Mouse (Mus musculus) heart, embryonic 12.5 days (tissue): ENCODE data around the gene Cavin1. TPM values are rescaled to one million over a fixed set of nuclear protein-coding genes. Genes with fewer than 3 reads are reported as not detected.
A peak's percentile ranks its signal among the peaks of the same experiment; 100 is the strongest.

Experiments used
- ATAC-seq: fragments of 200-750 bp; cut with Nextera tagmentation; 2 replicates; pipeline ENCODE4 v1.8.0; 2017; ENCODE audit warnings: moderate TSS enrichment, moderate library complexity; ENCODE audit not compliant: insufficient number of reproducible peaks, low FRiP score
- H3K27ac ChIP-seq: fragments of 300-500 bp; sonication (generic); 2 replicates; pipeline ENCODE4 v1.5.1; 2016; ENCODE audit warnings: mild to moderate bottlenecking, moderate library complexity; ENCODE audit not compliant: poor library complexity, severe bottlenecking
- H3K27me3 ChIP-seq: fragments of 300-500 bp; sonication (generic); replicated peaks from 2 replicates; pipeline ENCODE4 v1.6.1; 2016; ENCODE audit warnings: mild to moderate bottlenecking, moderate library complexity
- H3K36me3 ChIP-seq: fragments of 300-500 bp; sonication (generic); 2 replicates; pipeline ENCODE4 v1.6.1; 2016; ENCODE audit warnings: mild to moderate bottlenecking, moderate library complexity
- H3K4me1 ChIP-seq: fragments of 300-500 bp; sonication (generic); replicated peaks from 2 replicates; pipeline ENCODE4 v1.6.1; 2016; ENCODE audit warnings: mild to moderate bottlenecking
- H3K4me2 ChIP-seq: fragments of 300-500 bp; sonication (generic); 2 replicates; pipeline ENCODE4 v1.6.1; 2016; ENCODE audit warnings: mild to moderate bottlenecking, moderate library complexity
- H3K4me3 ChIP-seq: fragments of 300-500 bp; sonication (generic); 2 replicates; pipeline ENCODE4 v1.5.1; 2016; ENCODE audit warnings: mild to moderate bottlenecking
- H3K9ac ChIP-seq: fragments of 300-500 bp; sonication (generic); 2 replicates; pipeline ENCODE4 v1.6.1; 2016; ENCODE audit warnings: mild to moderate bottlenecking, moderate library complexity
- H3K9me3 ChIP-seq: fragments of 300-500 bp; sonication (generic); replicated peaks from 2 replicates; pipeline ENCODE4 v1.6.1; 2016; ENCODE audit warnings: mild to moderate bottlenecking, moderate library complexity
- WGBS: fragments of 180-500 bp; shearing (Covaris S2); methylation state at CpG from one replicate; pipeline ENCODE4 v1.1.7; 2016; 5-methylcytosine and 5-hydroxymethylcytosine counted together
- polyA plus RNA-seq: library from polyadenylated mRNA; unstranded; fragments of >200 nt; fragmentation: Nextera tagmentation; extraction: Ambion mirVana; gene quantifications from 2 replicates; pipeline ENCODE4 v1.2.1, GENCODE M21; 2016

Cavin1 gene
- polyA plus RNA-seq, 1 experiment from 2014 or later = 348 TPM

GRCm38 (mm10) chr11:100931254-100931921 lies 39.3 kb downstream of the Cavin1 start:
- no peaks in the 10 kb centered on the region for H3K27me3 ChIP-seq
- peaks cover 8% of the 10 kb centered on the region; the same call in 1 of the 2 replicates for H3K36me3 ChIP-seq
- 0 out of 2 replicates have a peak overlapping the region, but pooled peaks have one; percentile 6 for H3K4me3 ChIP-seq
- H3K27ac ChIP-seq = 0 out of 2 replicates have a peak overlapping the region, but pooled peaks have one; percentile 1
- no peak for ATAC-seq
- H3K9ac ChIP-seq = 0 out of 2 replicates have a peak overlapping the region, but pooled peaks have one; percentile 14
- H3K4me1 ChIP-seq = peaks cover 21% of the 10 kb centered on the region
- 76% methylated on average over 12 of the region's 12 CpGs for WGBS
- H3K9me3 ChIP-seq = no peaks in the 10 kb centered on the region
- peak overlapping the region; percentile 37; the same call in 1 of the 2 replicates for H3K4me2 ChIP-seq

DNA sequence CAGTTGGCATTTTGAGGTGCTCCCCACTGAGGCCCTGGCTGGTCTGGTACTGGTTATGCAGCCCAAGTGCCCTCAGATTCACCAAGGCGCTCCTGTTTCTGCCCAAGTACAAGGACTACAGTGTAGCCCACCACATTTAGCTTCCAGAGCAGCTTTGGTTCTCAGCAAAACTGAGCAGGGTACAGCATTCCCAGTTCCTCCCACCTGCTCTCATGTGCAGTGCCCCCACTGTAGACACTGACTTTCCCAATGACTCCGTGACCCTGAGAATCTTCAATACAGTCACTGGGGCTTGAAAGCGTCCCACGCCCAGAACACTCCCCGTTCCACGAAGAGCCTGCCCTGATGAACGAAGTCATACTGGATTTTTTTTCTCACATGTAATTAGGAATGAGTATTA lies 40.1 kb downstream of the Cavin1 start:
- Histone ChIP-seq H3K27ac (no peak overlapping the region), H3K4me1 (peaks cover 20% of the 10 kb centered on the region; the same call in 1 of the 2 replicates), H3K9ac (no peak overlapping the region), H3K9me3 (no peaks in the 10 kb centered on the region), H3K4me2 (no peak overlapping the region), H3K36me3 (peaks cover 10% of the 10 kb centered on the region; the same call in 1 of the 2 replicates), H3K27me3 (no peaks in the 10 kb centered on the region), H3K4me3 (no peak overlapping the region)
- 74% methylated on average over 7 of the region's 7 CpGs for WGBS
- no peak for ATAC-seq

- ATAC-seq = no peak
- Histone ChIP-seq H3K27ac (no peak overlapping the region), H3K9me3 (no peaks in the 10 kb centered on the region), H3K4me2 (no peak overlapping the region), H3K4me1 (peaks cover 14% of the 10 kb centered on the region), H3K27me3 (no peaks in the 10 kb centered on the region), H3K36me3 (peaks cover 10% of the 10 kb centered on the region; the same call in 1 of the 2 replicates), H3K9ac (no peak overlapping the region), H3K4me3 (no peak overlapping the region)
- 75% methylated on average over 3 of the region's 3 CpGs for WGBS
Measured at GRCm38 (mm10) chr11:100927386-100927785, 43.3 kb downstream of the Cavin1 start.

- no peak overlapping the region for H3K4me3 ChIP-seq
- no peak for ATAC-seq
- H3K9me3 ChIP-seq = no peaks in the 10 kb centered on the region
- WGBS = 84% methylated on average over 1 of the region's 1 CpGs
- no peak overlapping the region for H3K4me2 ChIP-seq
- H3K4me1 ChIP-seq = peaks cover 11% of the 10 kb centered on the region
- no peak overlapping the region for H3K9ac ChIP-seq
- H3K27me3 ChIP-seq = no peaks in the 10 kb centered on the region
- H3K36me3 ChIP-seq = 0 out of 2 replicates have a peak, but pooled peaks cover 6% of the 10 kb centered on the region
- H3K27ac ChIP-seq = no peak overlapping the region
Measured at GRCm38 (mm10) chr11:100924386-100924919, 46.2 kb downstream of the Cavin1 start.

DNA sequence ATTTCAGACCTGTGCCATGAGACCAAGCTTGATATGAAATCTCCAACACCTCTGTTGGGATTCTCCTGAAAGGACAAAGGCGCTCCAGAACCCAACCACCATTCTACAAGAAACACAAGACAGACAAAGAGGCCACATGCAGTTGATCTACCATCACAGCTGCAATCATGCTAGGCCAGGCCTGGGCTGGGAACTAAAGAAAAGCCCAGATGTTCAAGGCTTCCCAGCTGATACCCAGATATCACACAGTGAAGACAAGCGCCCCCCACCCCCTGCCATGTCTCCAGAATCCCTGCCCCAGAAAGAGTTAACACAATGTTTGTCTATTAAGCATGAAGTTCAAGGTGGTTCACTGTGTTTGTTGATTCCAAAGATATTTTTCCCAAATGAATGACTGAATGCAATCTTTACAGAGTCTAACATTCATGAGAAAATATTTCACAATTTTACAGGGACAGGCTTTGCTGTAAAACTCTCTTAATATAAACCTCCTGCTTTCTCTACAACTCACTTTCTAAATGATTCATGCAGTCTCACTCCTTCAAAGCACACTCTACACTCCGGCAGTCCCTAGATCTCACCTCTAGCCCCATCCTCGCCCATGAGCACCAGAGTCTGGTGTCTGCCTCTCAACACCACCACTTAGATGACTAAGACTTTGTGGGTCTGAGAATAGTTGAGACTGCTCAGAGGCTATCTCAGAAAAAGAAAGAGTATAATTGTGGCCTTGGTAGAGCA lies 49.6 kb downstream of the Cavin1 start:
- H3K9ac ChIP-seq = no peak overlapping the region

GRCm38 (mm10) chr11:100918007-100918406 lies 52.7 kb downstream of the Cavin1 start:
- H3K4me2 ChIP-seq = no peak overlapping the region
- peaks cover 28% of the 10 kb centered on the region for H3K36me3 ChIP-seq
- H3K4me3 ChIP-seq = no peak overlapping the region
- H3K27me3 ChIP-seq = no peaks in the 10 kb centered on the region
- H3K9me3 ChIP-seq = peaks cover 4% of the 10 kb centered on the region; the same call in 1 of the 2 replicates
- no peak overlapping the region for H3K9ac ChIP-seq
- H3K27ac ChIP-seq = no peak overlapping the region
- 91% methylated on average over 5 of the region's 5 CpGs for WGBS
- peaks cover 10% of the 10 kb centered on the region for H3K4me1 ChIP-seq
- ATAC-seq = no peak

More for the DNA sequence above, 49.6 kb downstream of the Cavin1 start:
- no peak overlapping the region for H3K27ac ChIP-seq
- H3K4me3 ChIP-seq = no peak overlapping the region
- H3K4me1 ChIP-seq = peaks cover 8% of the 10 kb centered on the region
- H3K9me3 ChIP-seq = no peaks in the 10 kb centered on the region
- no peak for ATAC-seq
- 66% methylated on average over 4 of the region's 4 CpGs for WGBS
- no peak overlapping the region for H3K4me2 ChIP-seq
- peaks cover 22% of the 10 kb centered on the region for H3K36me3 ChIP-seq
- H3K27me3 ChIP-seq = no peaks in the 10 kb centered on the region

GRCm38 (mm10) chr11:100916432-100916971 lies 54.2 kb downstream of the Cavin1 start:
- no peak overlapping the region for H3K4me2 ChIP-seq
- peaks cover 4% of the 10 kb centered on the region; the same call in 1 of the 2 replicates for H3K9me3 ChIP-seq
- H3K36me3 ChIP-seq = peaks cover 28% of the 10 kb centered on the region
- no peak for ATAC-seq
- H3K4me3 ChIP-seq = no peak overlapping the region
- no peaks in the 10 kb centered on the region for H3K27me3 ChIP-seq
- no peak overlapping the region for H3K27ac ChIP-seq
- no peak overlapping the region for H3K9ac ChIP-seq
- peaks cover 13% of the 10 kb centered on the region for H3K4me1 ChIP-seq
- WGBS = 89% methylated on average over 4 of the region's 4 CpGs

DNA sequence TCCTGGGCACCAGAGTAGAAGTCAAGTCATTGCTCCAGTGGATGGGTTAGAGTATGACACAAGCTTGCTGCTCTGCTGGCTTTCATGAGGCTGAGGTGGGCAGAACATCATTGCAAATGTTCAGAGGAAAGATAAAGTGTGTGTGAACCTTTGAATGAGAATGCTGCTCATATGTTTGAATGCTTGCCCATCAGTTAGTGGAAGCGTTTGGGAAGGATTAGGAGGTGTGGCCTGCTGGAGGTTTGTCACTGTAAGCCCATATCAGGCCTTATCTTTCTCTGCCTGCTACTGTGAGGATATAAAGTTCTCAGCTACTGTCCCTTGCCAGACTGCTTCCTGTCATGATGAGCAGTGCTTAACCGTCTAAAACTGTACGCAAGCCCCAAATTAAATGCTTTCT lies 55.6 kb downstream of the Cavin1 start:
- Histone ChIP-seq H3K4me2 (no peak overlapping the region), H3K9me3 (peaks cover 4% of the 10 kb centered on the region; the same call in 1 of the 2 replicates), H3K9ac (no peak overlapping the region), H3K4me3 (no peak overlapping the region), H3K27me3 (no peaks in the 10 kb centered on the region), H3K36me3 (peaks cover 36% of the 10 kb centered on the region), H3K27ac (no peak overlapping the region), H3K4me1 (peaks cover 13% of the 10 kb centered on the region)
- ATAC-seq = no peak
- 84% methylated on average over 3 of the region's 3 CpGs for WGBS

DNA sequence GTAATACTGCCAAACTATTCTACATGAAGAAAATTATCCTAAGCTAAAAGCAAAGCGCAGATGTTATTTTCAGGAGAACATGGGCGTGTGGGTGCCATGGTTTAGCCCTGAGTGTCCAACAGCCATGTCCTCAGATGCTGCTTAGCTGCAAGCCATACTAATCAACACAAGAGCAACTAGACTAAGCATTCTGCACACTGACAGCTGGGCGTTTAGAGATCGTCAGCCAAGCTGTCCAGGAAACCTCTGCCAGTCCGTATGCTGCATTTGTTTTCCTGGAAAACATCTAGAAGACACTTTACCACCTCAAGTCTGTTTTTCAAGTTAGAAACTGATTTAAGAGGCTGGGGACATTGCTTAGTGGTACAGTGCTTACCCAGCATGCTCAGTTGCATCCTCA lies 56.3 kb downstream of the Cavin1 start:
- H3K36me3 ChIP-seq = peaks cover 39% of the 10 kb centered on the region
- H3K27me3 ChIP-seq = no peaks in the 10 kb centered on the region
- no peak overlapping the region for H3K4me2 ChIP-seq
- H3K4me3 ChIP-seq = no peak overlapping the region
- WGBS = 74% methylated on average over 5 of the region's 5 CpGs
- ATAC-seq = no peak
- no peak overlapping the region for H3K9ac ChIP-seq
- H3K27ac ChIP-seq = no peak overlapping the region
- H3K4me1 ChIP-seq = peaks cover 13% of the 10 kb centered on the region
- H3K9me3 ChIP-seq = peaks cover 4% of the 10 kb centered on the region; the same call in 1 of the 2 replicates

DNA sequence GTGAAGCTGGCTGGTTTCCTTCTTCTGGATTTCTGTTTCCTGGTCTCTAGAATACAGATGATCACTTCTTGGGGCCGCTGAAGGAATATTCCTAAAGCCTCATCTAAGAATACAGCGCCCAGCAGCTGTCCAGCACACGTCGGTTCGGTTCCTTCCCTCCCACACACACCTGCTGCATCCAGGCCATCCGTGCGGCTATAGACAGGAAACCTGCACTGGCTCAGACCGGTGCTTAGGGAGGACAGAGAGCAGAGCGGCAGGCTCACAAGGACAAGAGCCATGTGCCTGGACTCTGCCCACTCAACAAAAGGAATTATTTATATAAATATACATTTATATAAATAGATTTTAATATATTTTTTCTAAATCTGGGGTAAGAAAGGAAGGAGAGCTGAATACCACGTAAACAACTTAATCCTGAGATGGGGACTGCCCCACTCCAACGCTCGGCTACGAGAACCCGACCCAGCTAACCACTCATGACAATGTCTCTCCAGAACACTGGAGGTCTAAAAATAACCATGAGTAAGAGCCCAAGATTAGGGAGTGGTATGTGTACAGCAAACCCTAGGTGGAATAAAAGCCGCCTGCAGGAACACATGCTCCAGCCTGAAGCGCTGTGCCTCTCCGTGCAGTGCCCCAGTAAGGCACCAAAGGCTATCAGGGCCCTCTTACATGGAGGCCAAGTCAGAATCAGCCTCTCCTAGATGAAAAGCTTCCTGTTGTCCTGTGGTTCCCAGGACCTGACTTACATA lies 58.1 kb downstream of the Cavin1 start:
- peak overlapping the region; percentile 43; the same call in 1 of the 2 replicates for H3K9ac ChIP-seq
- 42% methylated on average over 17 of the region's 17 CpGs for WGBS
- H3K27me3 ChIP-seq = no peaks in the 10 kb centered on the region
- peak; percentile 66; the same call in 1 of the 2 replicates for ATAC-seq
- peaks cover 13% of the 10 kb centered on the region for H3K4me1 ChIP-seq
- H3K36me3 ChIP-seq = peaks cover 44% of the 10 kb centered on the region
- peaks cover 4% of the 10 kb centered on the region; the same call in 1 of the 2 replicates for H3K9me3 ChIP-seq
- H3K27ac ChIP-seq = peak overlapping the region; percentile 82
- no peak overlapping the region for H3K4me3 ChIP-seq
- H3K4me2 ChIP-seq = peak overlapping the region; percentile 29
